Mouse (Mus musculus): Measurements from ENCODE around the gene Xpo4. TPM values are rescaled to one million over a fixed set of nuclear protein-coding genes. Genes with fewer than 3 reads are reported as not detected.
A peak's percentile ranks its signal among the peaks of the same experiment; 100 is the strongest.
"Not testable (repeated sequence)": the region's sequence is repeated elsewhere in the genome, so short reads cannot be mapped to it uniquely, and the experiment has no call there.

Xpo4 gene
- polyA plus RNA-seq, 1 experiment from 2014 or later = 11.0 TPM

GRCm38 (mm10) chr14:57695550-57695949, 30.3 kb upstream of the Xpo4 start:
- 94% methylated on average over 8 of the region's 8 CpGs for WGBS
- peaks cover 68% of the 10 kb centered on the region for H3K36me3 ChIP-seq (ENCODE audit: insufficient read depth, low read length)
- TF ChIP-seq CTCF (IDR thresholded peaks at IDR 0.05; ENCODE audit: low read depth) = peak; percentile 60

GRCm38 (mm10) chr14:57694246-57694645, 29.0 kb upstream of the Xpo4 start:
- Histone ChIP-seq H3K27me3 (ENCODE audit: insufficient read depth, low read length) (no peaks in the 10 kb centered on the region), H3K36me3 (ENCODE audit: insufficient read depth, low read length) (peaks cover 61% of the 10 kb centered on the region), H3K4me3 (replicated peaks; ENCODE audit: low read depth, low read length) (no peak overlapping the region), H3K9me3 (replicated peaks; ENCODE audit: low read length) (no peaks in the 10 kb centered on the region), H3K4me2 (ENCODE audit: low read length) (no peak overlapping the region), H3K9ac (ENCODE audit: low read depth, low read length) (no peak overlapping the region), H3K27ac (no peak overlapping the region), H3K4me1 (replicated peaks; ENCODE audit: insufficient read depth, low read length) (no peaks in the 10 kb centered on the region)
- ATAC-seq (replicated peaks; ENCODE audit: low FRiP score, low read depth) (no peak), DNase-seq (ENCODE audit: low spot score) (no peak)
- no peak for TF ChIP-seq CTCF (IDR thresholded peaks at IDR 0.05; ENCODE audit: low read depth)
- WGBS = 85% methylated on average over 16 of the region's 16 CpGs

More at GRCm38 (mm10) chr14:57695550-57695949, 30.3 kb upstream of the Xpo4 start:
- DNase-seq (ENCODE audit: low spot score) (peak; percentile 22), ATAC-seq (replicated peaks; ENCODE audit: low FRiP score, low read depth) (no peak)
- Histone ChIP-seq H3K27ac (no peak overlapping the region), H3K4me1 (replicated peaks; ENCODE audit: insufficient read depth, low read length) (no peaks in the 10 kb centered on the region), H3K4me3 (replicated peaks; ENCODE audit: low read depth, low read length) (no peak overlapping the region), H3K4me2 (ENCODE audit: low read length) (no peak overlapping the region), H3K9me3 (replicated peaks; ENCODE audit: low read length) (no peaks in the 10 kb centered on the region), H3K9ac (ENCODE audit: low read depth, low read length) (no peak overlapping the region), H3K27me3 (ENCODE audit: insufficient read depth, low read length) (no peaks in the 10 kb centered on the region)

DNA sequence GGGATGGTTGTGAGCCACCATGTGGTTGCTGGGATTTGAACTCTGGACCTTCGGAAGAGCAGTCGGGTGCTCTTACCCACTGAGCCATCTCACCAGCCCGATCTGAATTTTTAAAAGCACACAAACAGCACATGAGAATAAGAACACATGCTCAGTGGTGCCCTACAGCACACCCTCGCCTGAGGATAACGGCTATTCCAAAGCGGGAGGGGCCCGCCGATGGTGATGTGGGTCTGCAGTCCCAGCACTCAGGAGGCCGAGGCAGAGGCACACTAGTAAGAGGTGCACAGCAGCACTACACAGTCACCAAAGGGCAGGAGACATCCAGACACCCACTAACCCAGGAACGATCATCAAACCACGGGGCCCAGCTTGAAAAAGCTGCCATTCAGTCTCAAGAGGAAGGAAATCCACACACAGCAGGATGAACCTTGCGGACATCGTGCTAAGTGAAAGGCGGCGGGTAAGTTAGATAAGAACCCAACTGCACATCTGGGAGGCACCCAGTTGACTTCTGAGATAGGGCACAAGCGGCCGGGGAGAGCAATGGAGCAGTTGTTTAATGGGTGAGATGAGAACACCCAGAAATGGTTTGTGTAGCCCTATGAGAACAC, 27.4 kb upstream of the Xpo4 start:
- no peak overlapping the region for H3K9ac ChIP-seq (ENCODE audit: low read depth, low read length)
- H3K36me3 ChIP-seq (ENCODE audit: insufficient read depth, low read length) = peaks cover 55% of the 10 kb centered on the region
- no peak overlapping the region for H3K4me3 ChIP-seq (replicated peaks; ENCODE audit: low read depth, low read length)
- DNase-seq (ENCODE audit: low spot score) (no peak), ATAC-seq (replicated peaks; ENCODE audit: low FRiP score, low read depth) (no peak)
- no peak overlapping the region for H3K27ac ChIP-seq
- no peaks in the 10 kb centered on the region for H3K4me1 ChIP-seq (replicated peaks; ENCODE audit: insufficient read depth, low read length)
- H3K27me3 ChIP-seq (ENCODE audit: insufficient read depth, low read length) = no peaks in the 10 kb centered on the region
- 91% methylated on average over 17 of the region's 17 CpGs for WGBS
- H3K9me3 ChIP-seq (replicated peaks; ENCODE audit: low read length) = no peaks in the 10 kb centered on the region
- TF ChIP-seq CTCF (IDR thresholded peaks at IDR 0.05; ENCODE audit: low read depth) = no peak
- H3K4me2 ChIP-seq (ENCODE audit: low read length) = no peak overlapping the region

DNA sequence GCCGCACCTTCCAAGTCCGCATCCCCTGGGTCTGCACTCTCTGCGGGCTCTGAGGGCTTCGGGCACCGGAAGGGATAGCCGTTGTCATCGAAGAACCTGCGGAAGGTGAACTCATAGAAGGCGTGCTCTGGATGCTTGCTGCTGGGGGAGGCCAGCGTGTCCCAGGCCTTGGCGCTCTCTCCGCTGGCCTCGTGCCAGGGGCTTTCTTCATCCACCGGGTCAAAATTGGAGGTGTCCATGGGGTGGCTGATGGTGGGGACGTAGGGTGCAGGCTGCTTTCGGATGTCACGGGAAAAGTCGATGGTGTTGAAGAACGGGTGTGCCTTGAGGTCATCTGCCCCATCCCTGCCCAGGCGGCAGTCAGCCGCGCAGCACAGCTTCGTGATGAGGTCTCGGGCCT, 26.1 kb upstream of the Xpo4 start:
- Histone ChIP-seq H3K4me1 (replicated peaks; ENCODE audit: insufficient read depth, low read length) (no peaks in the 10 kb centered on the region), H3K9me3 (replicated peaks; ENCODE audit: low read length) (no peaks in the 10 kb centered on the region), H3K4me2 (ENCODE audit: low read length) (no peak overlapping the region), H3K27me3 (ENCODE audit: insufficient read depth, low read length) (no peaks in the 10 kb centered on the region), H3K27ac (no peak overlapping the region), H3K9ac (ENCODE audit: low read depth, low read length) (no peak overlapping the region), H3K36me3 (ENCODE audit: insufficient read depth, low read length) (peaks cover 49% of the 10 kb centered on the region), H3K4me3 (replicated peaks; ENCODE audit: low read depth, low read length) (no peak overlapping the region)
- 94% methylated on average over 24 of the region's 24 CpGs for WGBS
- DNase-seq (ENCODE audit: low spot score) (no peak), ATAC-seq (replicated peaks; ENCODE audit: low FRiP score, low read depth) (no peak)
- TF ChIP-seq CTCF (IDR thresholded peaks at IDR 0.05; ENCODE audit: low read depth) = no peak

GRCm38 (mm10) chr14:57690681-57691080, 25.5 kb upstream of the Xpo4 start:
- DNase-seq (ENCODE audit: low spot score) (no peak), ATAC-seq (replicated peaks; ENCODE audit: low FRiP score, low read depth) (no peak)
- peaks cover 44% of the 10 kb centered on the region for H3K36me3 ChIP-seq (ENCODE audit: insufficient read depth, low read length)

DNA sequence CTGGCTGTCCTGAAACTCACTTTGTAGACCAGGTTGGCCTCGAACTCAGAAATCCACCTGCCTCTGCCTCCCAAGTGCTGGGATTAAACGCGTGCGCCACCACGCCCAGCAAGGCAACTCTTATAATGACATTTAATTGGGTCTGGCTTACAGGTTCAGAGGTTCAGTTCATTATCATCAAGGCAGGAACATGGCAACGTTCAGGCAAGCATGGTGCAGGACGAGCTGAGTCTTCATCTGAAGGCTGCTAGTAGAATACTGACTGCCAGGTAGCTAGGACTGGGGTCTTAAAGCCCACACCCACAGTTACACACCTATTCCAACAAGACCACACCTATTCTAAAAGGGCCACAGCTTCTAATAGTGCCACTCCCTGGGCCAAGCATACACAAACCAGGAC, 22.8 kb upstream of the Xpo4 start:
- H3K9ac ChIP-seq (ENCODE audit: low read depth, low read length); ATAC-seq (replicated peaks; ENCODE audit: low FRiP score, low read depth); H3K27ac ChIP-seq; H3K4me1 ChIP-seq (replicated peaks; ENCODE audit: insufficient read depth, low read length); H3K4me3 ChIP-seq (replicated peaks; ENCODE audit: low read depth, low read length); H3K27me3 ChIP-seq (ENCODE audit: insufficient read depth, low read length); H3K4me2 ChIP-seq (ENCODE audit: low read length); H3K9me3 ChIP-seq (replicated peaks; ENCODE audit: low read length); DNase-seq (ENCODE audit: low spot score): not testable (repeated sequence)
- 92% methylated on average over 7 of the region's 7 CpGs for WGBS
- peaks cover 28% of the 10 kb centered on the region for H3K36me3 ChIP-seq (ENCODE audit: insufficient read depth, low read length)

More at GRCm38 (mm10) chr14:57690681-57691080, 25.5 kb upstream of the Xpo4 start:
- no peak overlapping the region for H3K27ac ChIP-seq
- no peak overlapping the region for H3K4me3 ChIP-seq (replicated peaks; ENCODE audit: low read depth, low read length)
- no peaks in the 10 kb centered on the region for H3K4me1 ChIP-seq (replicated peaks; ENCODE audit: insufficient read depth, low read length)
- no peaks in the 10 kb centered on the region for H3K27me3 ChIP-seq (ENCODE audit: insufficient read depth, low read length)
- no peak for TF ChIP-seq CTCF (IDR thresholded peaks at IDR 0.05; ENCODE audit: low read depth)
- WGBS = 89% methylated on average over 8 of the region's 8 CpGs
- no peaks in the 10 kb centered on the region for H3K9me3 ChIP-seq (replicated peaks; ENCODE audit: low read length)
- no peak overlapping the region for H3K4me2 ChIP-seq (ENCODE audit: low read length)
- H3K9ac ChIP-seq (ENCODE audit: low read depth, low read length) = no peak overlapping the region

DNA sequence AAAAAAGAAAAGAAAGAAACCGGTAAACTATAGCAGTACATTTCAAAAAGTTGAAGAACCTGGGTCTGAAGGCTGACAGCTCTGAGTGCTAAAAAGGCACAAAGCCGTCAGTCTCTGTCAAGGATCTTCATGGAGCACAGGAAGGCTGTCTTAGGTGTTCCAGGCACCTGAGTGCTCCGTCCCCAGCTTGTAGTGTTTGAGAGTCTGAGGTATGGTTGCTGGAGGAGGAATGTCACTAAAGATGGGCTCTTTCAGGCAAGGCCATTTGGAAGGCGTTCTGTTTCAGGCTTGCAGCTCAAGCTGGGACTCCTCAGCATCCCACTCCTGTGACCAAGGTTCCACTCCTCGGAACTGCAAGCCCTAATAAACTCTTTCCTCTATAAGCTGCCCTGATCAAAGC, 22.2 kb upstream of the Xpo4 start:
- H3K4me2 ChIP-seq (ENCODE audit: low read length) = no peak overlapping the region
- no peaks in the 10 kb centered on the region for H3K4me1 ChIP-seq (replicated peaks; ENCODE audit: insufficient read depth, low read length)
- H3K36me3 ChIP-seq (ENCODE audit: insufficient read depth, low read length) = peaks cover 23% of the 10 kb centered on the region
- WGBS = 78% methylated on average over 5 of the region's 5 CpGs
- H3K27me3 ChIP-seq (ENCODE audit: insufficient read depth, low read length) = no peaks in the 10 kb centered on the region
- no peaks in the 10 kb centered on the region for H3K9me3 ChIP-seq (replicated peaks; ENCODE audit: low read length)
- no peak for DNase-seq (ENCODE audit: low spot score)
- TF ChIP-seq CTCF (IDR thresholded peaks at IDR 0.05; ENCODE audit: low read depth) = no peak
- no peak overlapping the region for H3K4me3 ChIP-seq (replicated peaks; ENCODE audit: low read depth, low read length)
- H3K9ac ChIP-seq (ENCODE audit: low read depth, low read length) = no peak overlapping the region
- no peak for ATAC-seq (replicated peaks; ENCODE audit: low FRiP score, low read depth)
- no peak overlapping the region for H3K27ac ChIP-seq

Data from kidney, postnatal 0 days (tissue).